Comparison of ENCODE assay signal across 11 mouse cellular contexts in the genomic region with DNA sequence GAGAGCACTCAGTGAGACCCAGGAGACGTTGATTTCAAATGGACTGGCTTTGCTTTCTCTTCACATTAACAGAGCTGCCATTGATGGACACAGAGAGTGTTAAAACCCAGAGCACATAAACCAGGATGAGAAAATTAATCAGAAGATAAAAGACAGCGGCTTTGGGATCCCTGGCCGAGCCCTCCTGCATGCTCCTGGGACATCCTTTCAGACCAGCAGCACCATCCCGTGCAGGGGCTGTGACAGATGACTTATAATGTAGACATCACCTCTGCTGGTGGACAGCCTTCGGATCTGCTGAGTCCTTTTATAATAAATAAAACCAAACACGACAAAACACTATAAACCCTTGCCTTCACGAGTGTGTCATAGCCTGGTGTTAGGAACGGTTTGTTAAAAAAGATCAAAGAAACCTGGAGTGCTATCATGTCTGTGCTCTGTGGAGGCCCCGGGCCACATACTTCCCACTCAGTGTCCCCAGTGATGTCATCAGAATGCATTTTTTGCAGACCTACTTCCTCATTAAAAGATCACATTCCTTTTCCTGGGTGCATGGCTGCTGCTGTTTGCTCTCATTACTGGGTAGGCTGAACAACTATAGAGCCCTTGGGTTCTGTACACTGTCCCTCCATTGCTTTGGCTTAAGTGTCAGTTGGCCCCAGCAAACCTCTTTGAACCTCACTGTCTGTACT.
A peak's percentile ranks its signal among the peaks of the same experiment; 100 is the strongest.
DNase-seq lines count a peak whose midpoint lies in the region; ATAC-seq lines count a peak whose summit lies in the region.
"Had no signal": no experiment of that assay in that cellular context is flagged by ENCODE, and none has a peak within 500 bp of the region (broad histone marks: within the 10 kb centered on the region; RNA-seq: fewer than 3 reads in every experiment).

No protein-coding gene starts in this region.

- peak overlapping the region; percentile 83 for H3K27ac ChIP-seq in kidney, embryonic 16.5 days (ENCODE audit: low read length)
- H3K27ac ChIP-seq in hindbrain, embryonic 12.5 days, result peak overlapping the region; percentile 74
- peak overlapping the region; percentile 55 for H3K27ac ChIP-seq in midbrain, embryonic 13.5 days

- DNase-seq in kidney, postnatal 10 days, result no peak
- DNase-seq in MN1 (ENCODE audit: low spot score), result peak; percentile 29
- no peak for DNase-seq in kidney, postnatal 4 days
- DNase-seq in kidney, postnatal 36 days, result no peak
- DNase-seq in cerebellum, postnatal 4 days (ENCODE audit: low spot score in 2 of 2), result no peak
- DNase-seq: cerebellum, adult 11 months; retina, postnatal 1 day had no signal

- no peak overlapping the region for H3K4me3 ChIP-seq in kidney, embryonic 16.5 days (ENCODE audit: low read length)
- H3K4me3 ChIP-seq in hindbrain, embryonic 12.5 days, result no peak overlapping the region
- H3K4me3 ChIP-seq in midbrain, embryonic 13.5 days (replicated peaks), result no peak overlapping the region
- H3K4me3 ChIP-seq: erythroblast, embryonic 14.5 days had no signal

- WGBS in kidney, embryonic 16.5 days, result 36% methylated on average over 9 of the region's 9 CpGs
- 31% methylated on average over 9 of the region's 9 CpGs for WGBS in hindbrain, embryonic 12.5 days
- 19% methylated on average over 9 of the region's 9 CpGs for WGBS in midbrain, embryonic 13.5 days

- H3K9ac ChIP-seq in kidney, embryonic 16.5 days (replicated peaks; ENCODE audit: low read length), result no peak overlapping the region
- no peak overlapping the region for H3K9ac ChIP-seq in hindbrain, embryonic 12.5 days
- no peak overlapping the region for H3K9ac ChIP-seq in midbrain, embryonic 13.5 days (replicated peaks)

- no peaks in the 10 kb centered on the region for H3K9me3 ChIP-seq in kidney, embryonic 16.5 days (ENCODE audit: low read length)
- H3K9me3 ChIP-seq in hindbrain, embryonic 12.5 days (replicated peaks), result no peaks in the 10 kb centered on the region
- H3K9me3 ChIP-seq in midbrain, embryonic 13.5 days, result no peaks in the 10 kb centered on the region

- peaks cover 44% of the 10 kb centered on the region for H3K4me1 ChIP-seq in kidney, embryonic 16.5 days (ENCODE audit: insufficient read depth, low read length)
- H3K4me1 ChIP-seq in hindbrain, embryonic 12.5 days, result peaks cover 38% of the 10 kb centered on the region
- H3K4me1 ChIP-seq in midbrain, embryonic 13.5 days (replicated peaks), result peaks cover 34% of the 10 kb centered on the region

- no peaks in the 10 kb centered on the region for H3K27me3 ChIP-seq in kidney, embryonic 16.5 days (ENCODE audit: insufficient read depth, low read length)
- no peaks in the 10 kb centered on the region for H3K27me3 ChIP-seq in hindbrain, embryonic 12.5 days
- H3K27me3 ChIP-seq in midbrain, embryonic 13.5 days, result peaks cover 2% of the 10 kb centered on the region; the same call in 1 of the 2 replicates

- H3K4me2 ChIP-seq in kidney, embryonic 16.5 days (replicated peaks; ENCODE audit: low read depth, low read length), result no peak overlapping the region
- H3K4me2 ChIP-seq in hindbrain, embryonic 12.5 days (replicated peaks), result no peak overlapping the region
- H3K4me2 ChIP-seq in midbrain, embryonic 13.5 days (replicated peaks), result no peak overlapping the region

- ATAC-seq in kidney, embryonic 16.5 days (ENCODE audit: low FRiP score, low TSS enrichment), result no peak
- ATAC-seq in hindbrain, embryonic 12.5 days (ENCODE audit: low FRiP score), result peak; percentile 44; the same call in 1 of the 2 replicates
- peak; percentile 72 for ATAC-seq in midbrain, embryonic 13.5 days

- no peaks in the 10 kb centered on the region for H3K36me3 ChIP-seq in kidney, embryonic 16.5 days (ENCODE audit: insufficient read depth, low read length)
- no peaks in the 10 kb centered on the region for H3K36me3 ChIP-seq in hindbrain, embryonic 12.5 days
- no peaks in the 10 kb centered on the region for H3K36me3 ChIP-seq in midbrain, embryonic 13.5 days
